Mouse (Mus musculus) adrenal gland, postnatal 25 days (tissue): ENCODE results near the gene Csf3r. TPM values are rescaled to one million over a fixed set of nuclear protein-coding genes. Genes with fewer than 3 reads are reported as not detected.
"Not testable (repeated sequence)": the region's sequence is repeated elsewhere in the genome, so short reads cannot be mapped to it uniquely, and the experiment has no call there.

Experiments
- DNase-seq: peaks from one replicate; pipeline ENCODE4 v3.0.0; 2021; ENCODE audit warnings: mixed read lengths
- long read RNA-seq: library from polyadenylated mRNA; stranded (forward); transcript quantifications from one replicate; pipeline ENCODE4 v2.0.0, GENCODE M21; 2021
- total RNA-seq: library from RNA; stranded (reverse); gene quantifications from 2 replicates; pipeline ENCODE4 v1.2.3, GENCODE M21; 2021

Csf3r gene
- 0.88 and 1.5 TPM in 2 replicates for total RNA-seq
- long read RNA-seq = 0 reads

- no peak for DNase-seq
These were observed at the start of gene Csf3r for GRCm38 (mm10) chr4:126024303-126024900. Gene Csf3r (plus strand): TSS chr4:126024550.

GRCm38 (mm10) chr4:125977768-125978167 lies 46.6 kb upstream of the Csf3r start:
- peak; percentile 5 for DNase-seq

GRCm38 (mm10) chr4:125983279-125983678 lies 41.1 kb upstream of the Csf3r start:
- no peak for DNase-seq

- not testable (repeated sequence) for DNase-seq
These were observed 38.6 kb upstream of the Csf3r start for GRCm38 (mm10) chr4:125985703-125986102.

DNA sequence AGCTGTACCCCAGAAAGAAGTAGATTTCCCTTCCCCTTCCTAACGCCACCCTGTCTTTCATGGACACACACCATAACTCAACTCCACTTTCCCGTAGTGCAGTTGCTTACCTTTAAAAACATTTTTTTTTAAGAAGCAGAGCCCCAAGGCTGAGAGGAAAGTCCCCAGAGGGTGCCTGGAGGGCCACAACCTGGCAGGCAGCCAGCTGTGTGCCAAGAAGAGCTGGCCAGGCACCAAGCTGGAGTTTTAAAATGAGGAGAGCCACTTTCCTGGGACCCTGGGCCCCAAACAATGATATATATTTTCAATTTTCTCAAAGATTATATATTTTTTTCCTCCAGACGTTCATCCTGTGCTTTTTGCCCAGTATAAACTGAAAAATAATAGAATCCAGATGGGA lies 37.3 kb upstream of the Csf3r start:
- DNase-seq = peak; percentile 29

- DNase-seq = no peak
These were observed 35.3 kb upstream of the Csf3r start for GRCm38 (mm10) chr4:125989061-125989460.

DNA sequence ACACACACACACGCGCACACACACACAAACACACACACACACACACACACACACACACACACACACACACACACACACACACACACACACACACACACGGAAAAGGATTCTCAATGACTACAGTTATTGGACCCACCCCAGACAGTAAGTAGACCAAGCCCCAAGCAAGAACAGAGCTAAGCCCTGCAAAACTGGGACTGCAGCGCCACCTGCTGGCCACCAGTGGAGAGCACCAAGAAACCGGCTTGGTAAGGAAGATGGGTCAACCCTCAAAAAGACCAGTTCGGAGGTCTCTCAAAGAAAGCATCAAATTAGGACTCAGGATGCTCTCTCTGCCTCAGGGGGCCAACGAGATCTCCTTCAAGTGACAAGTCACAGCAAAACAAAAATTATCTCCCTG lies 34.2 kb upstream of the Csf3r start:
- peak; percentile 75 for DNase-seq

DNA sequence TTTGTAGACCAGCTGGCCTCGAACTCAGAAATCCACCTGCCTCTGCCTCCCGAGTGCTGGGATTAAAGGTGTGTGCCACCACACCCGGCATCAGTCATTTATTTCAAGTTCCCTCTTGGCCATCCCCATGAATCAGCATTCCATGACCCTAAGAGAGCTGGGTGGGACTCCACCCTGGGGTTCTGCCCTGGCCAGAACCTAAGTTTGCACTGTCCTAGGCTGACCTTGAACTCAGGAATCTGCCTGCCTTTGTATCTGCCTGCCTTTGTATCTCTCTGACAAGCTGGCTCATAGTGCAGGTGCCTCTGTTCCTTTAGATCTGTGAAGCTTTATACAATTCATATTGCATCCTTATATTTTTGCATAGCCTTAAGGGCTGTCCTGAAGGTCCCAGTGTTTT lies 32.1 kb upstream of the Csf3r start:
- no peak for DNase-seq

- peak; percentile 12 for DNase-seq
These were observed 31.4 kb upstream of the Csf3r start for GRCm38 (mm10) chr4:125992906-125993305.

- DNase-seq = peak; percentile 55
These were observed 27.8 kb upstream of the Csf3r start for GRCm38 (mm10) chr4:125996576-125996975.

- no peak for DNase-seq
These were observed 26.5 kb upstream of the Csf3r start for GRCm38 (mm10) chr4:125997826-125998225.

- DNase-seq = no peak
These were observed 22.8 kb upstream of the Csf3r start for GRCm38 (mm10) chr4:126001311-126002199.

GRCm38 (mm10) chr4:126017676-126018332 lies 6.5 kb upstream of the Csf3r start:
- no peak for DNase-seq

DNA sequence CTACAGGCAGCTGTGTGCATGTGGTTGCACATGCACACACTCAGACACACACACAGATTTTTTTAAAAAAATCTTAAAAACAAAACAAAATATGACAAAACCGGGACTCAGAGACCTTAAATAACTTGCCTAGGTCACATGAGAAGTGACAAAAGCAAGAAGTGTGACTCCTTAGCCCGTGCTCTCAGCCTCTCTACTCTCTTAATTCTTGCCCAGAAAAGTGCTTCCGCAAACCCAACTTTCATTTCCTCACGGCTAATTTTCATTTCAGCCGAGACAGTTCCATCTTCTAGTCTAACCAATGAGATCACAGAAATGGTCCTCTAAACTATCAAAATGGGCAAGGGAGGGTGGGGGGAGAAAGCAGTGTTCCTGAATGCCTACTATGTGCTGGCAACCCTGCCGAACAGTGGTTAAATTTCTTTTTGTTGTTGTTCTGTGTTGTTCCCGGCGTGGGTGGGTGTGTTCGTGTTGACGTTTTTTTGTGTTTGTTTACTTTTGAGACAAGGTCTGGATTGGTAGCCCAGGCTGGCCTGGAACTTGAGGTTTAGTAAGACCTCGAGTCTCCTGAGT lies 5.3 kb upstream of the Csf3r start:
- no peak for DNase-seq

DNA sequence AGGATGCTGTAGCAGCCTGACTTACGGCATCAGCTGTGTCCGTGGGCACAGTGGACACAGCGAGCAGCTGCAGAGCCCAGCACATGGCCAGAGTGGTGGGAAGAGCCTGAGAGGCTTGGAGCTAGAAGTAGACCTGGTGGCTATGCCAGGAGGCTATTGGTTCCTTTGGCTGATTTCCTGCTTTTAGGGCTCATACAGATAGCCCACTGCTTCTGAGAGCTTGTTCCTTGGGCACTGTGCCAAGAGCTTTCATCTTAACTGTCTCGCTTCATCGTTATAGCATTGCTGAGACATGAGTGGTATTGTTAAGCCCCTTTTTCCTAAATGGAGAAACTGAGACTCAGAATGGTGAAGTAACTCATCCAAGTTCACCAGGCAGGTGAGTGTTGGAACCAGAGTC lies 1.5 kb downstream of the Csf3r start:
- no peak for DNase-seq

GRCm38 (mm10) chr4:126027980-126028379 lies 3.6 kb downstream of the Csf3r start:
- no peak for DNase-seq

GRCm38 (mm10) chr4:126029042-126029441 lies 4.7 kb downstream of the Csf3r start:
- no peak for DNase-seq

- DNase-seq = no peak
These were observed 6.4 kb downstream of the Csf3r start for GRCm38 (mm10) chr4:126030705-126031104.

- DNase-seq = no peak
These were observed 11.1 kb downstream of the Csf3r start for GRCm38 (mm10) chr4:126035413-126035812.

DNA sequence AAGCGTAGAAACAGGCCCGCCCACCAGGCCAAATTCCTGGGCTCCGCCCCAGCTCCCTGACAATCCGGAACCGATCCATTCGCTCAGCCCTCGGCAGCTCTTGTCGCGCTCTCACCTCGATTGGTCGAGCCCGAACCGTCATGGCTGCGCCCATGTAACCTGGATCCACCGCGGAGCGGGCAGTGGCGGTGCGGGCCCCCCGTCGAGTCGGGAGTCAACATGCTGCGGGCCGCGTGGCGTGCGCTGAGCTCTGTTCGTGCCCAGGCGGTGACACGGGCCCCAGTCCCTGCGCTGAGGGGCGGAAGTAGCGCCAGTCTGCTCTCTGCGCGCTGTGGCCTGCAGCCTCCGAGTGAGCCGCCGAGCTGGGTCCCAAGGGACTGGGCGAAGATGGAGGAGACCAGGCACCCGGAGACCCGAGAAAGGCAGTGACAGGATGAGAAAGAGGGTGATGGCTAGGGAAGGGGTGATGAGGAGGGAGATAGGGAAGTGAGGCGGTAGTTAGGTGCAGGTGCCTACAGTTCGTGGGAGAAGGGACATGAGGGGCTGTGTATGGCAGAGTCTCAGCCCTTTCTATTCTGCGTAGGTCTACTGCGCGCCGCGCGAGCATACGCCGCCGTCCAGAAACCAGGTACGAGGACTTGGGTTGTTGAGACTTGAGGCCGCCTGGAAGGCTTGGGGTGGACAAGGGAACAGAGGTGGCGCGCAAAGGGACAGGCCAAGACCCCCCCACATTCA lies 22.7 kb downstream of the Csf3r start, which contains the start of gene Mrps15:
Mrps15 (plus strand) TSS at position 75 of the 735 bp plus-strand sequence.
- peak; percentile 87 for DNase-seq

- no peak for DNase-seq
These were observed 27.3 kb downstream of the Csf3r start for GRCm38 (mm10) chr4:126051617-126052016.
